Mouse (Mus musculus): Measurements from ENCODE around the gene Gm28551. TPM values are rescaled to one million over a fixed set of nuclear protein-coding genes. Genes with fewer than 3 reads are reported as not detected.
A peak's percentile ranks its signal among the peaks of the same experiment; 100 is the strongest.
"Not testable (repeated sequence)": the region's sequence is repeated elsewhere in the genome, so short reads cannot be mapped to it uniquely, and the experiment has no call there.

Gm28551 gene
- total RNA-seq (2014; fragmentation: Nextera tagmentation) = 0.09 TPM in 1 of 2 replicates, not detected in the other
- 0.19 TPM in 1 of 2 replicates, not detected in the other for total RNA-seq (2017)

DNA sequence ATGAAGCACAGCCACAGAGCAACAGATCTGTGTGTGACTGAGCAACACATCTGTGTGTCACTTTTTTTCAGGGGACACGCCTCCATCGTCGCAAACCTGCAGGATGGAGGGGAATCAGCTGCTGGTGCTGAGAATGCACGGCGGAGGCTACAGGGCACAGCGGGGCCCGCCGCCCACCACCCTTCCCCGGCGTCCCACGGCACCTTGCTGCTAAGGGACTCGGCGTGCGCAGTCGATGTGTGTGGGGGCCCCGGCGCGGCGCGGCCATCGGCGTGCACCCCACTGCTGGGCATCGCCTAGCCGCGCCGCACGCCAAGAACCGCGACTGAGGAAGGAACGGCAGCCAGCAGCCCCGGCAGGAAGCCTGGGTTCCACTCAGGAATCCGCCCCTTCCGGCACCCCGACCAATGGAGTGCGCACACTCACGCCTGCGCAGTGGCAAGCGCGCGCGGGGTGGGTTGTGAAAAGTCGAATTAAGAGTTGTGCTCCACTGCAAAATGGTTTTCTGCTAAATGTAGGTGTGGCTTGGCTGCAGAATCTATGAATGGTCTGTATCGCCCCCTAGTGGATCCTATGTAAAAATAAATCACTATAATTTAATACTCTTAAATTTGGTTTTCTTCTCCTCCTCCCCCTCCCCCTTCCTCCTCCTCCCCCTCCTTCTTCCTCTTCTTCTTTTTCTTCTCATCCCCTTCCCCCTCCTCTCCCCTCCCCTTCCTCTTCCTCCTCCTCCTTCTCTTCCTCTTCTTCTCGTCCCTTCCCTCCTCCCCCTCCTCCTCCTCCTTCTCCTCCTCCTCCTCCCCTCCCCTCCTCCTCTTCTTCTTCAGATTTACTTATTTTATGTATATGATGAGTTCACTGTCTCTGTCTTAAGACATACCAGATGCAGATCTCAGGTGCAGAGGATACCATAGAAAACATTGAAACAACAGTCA, at the start of gene Gm28551, which contains the start of the genes Asdurf and Asnsd1:
Gene Gm28551 (minus strand): TSS at position 341 of the 935 bp plus-strand sequence.
Gene Asdurf (minus strand): TSS at position 293 of the 935 bp plus-strand sequence.
Gene Asnsd1 (minus strand): TSS at position 426 of the 935 bp plus-strand sequence.
- ATAC-seq (replicated peaks; ENCODE audit: low FRiP score, low TSS enrichment, poor library complexity, severe bottlenecking) = peak; percentile 100

DNA sequence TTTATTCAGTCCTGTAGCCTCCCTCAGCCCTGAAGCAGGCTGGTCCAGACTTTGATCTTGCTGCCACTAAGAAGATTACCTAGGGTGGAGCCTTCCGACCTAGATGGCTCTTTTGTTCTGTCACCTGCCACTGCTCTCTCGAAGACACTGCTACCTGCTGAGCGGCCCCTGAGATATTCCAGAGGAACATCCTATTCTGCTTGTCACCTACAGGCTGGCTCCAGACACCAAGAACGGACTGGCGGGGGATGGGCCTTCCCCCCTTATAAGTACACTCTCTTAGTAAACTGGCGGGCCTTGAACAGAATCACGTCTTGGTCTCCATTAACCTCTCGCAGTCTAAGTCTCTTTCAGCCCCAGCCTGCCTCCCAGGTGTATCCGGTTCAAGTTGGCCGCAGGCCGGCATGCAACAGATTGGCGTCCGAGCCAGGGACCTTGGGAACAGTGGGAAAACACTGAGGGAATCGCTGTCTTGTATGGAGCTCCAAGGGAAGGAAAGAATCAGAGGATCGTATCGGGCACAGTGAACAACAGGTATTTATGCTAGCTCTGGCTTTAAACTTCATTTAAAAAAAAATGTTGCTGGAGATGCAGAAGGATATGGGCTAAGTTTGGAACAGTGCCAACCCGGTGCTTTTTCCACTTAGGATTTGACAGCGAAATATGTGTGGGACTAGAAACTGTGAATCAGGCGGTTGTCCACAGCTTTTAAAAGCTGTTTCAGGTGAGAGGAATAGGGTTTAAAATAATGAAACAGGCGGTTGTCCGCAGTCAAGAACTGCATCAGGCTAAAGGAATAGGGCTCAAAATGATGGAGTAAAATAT, 41.7 kb upstream of the Gm28551 start:
- ATAC-seq (replicated peaks; ENCODE audit: low FRiP score, low TSS enrichment, poor library complexity, severe bottlenecking) = not testable (repeated sequence)

DNA sequence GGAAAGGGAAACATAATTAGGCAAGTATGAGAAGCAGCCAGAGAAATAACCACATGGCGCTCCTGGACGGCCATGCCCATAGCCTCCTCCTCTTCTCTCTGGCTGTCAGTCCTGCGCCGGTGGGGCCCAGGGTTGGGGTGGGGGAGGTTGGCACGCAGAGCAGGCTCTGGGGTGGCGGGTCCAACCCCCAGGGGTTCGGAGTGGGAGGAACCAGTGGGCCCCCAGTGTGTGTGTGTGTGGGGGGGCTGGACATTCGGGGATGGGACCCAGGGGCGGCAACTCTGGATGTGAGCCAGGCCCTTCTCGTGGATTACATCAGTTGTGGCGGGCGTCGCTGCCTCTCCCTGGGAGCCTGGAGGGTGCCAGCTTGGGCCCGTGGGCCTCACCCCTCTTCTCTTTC, 36.3 kb upstream of the Gm28551 start:
- no peak for ATAC-seq (replicated peaks; ENCODE audit: low FRiP score, low TSS enrichment, poor library complexity, severe bottlenecking)

DNA sequence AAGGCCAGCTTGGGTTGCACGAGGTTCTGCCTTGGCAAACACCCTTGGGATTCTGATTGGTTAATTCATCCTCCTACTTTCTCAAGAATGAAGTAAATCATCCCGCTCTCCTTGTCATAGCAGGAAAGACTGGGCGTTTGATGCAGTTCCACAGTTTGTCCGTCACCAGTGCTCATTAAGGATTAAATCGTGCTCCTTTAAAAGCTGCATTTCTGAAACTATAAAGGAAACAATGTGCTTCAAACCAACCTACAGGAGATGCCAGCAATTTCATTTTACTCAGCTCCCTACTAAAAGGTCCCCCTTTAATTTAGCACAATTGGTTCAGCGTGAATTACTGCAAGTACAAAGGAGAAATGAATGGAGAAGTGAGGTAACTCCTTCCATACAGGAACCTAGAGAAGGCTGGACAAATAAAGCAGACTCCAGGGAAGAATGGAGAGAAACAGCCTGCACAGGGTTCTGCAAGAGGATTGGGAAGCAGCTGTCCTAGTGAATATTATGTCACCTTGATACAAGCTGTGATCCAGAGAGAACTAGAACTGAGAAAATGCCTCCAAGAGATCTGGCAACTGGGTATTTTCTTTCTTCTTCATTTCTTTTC, 31.7 kb upstream of the Gm28551 start:
- ATAC-seq (replicated peaks; ENCODE audit: low FRiP score, low TSS enrichment, poor library complexity, severe bottlenecking) = no peak

DNA sequence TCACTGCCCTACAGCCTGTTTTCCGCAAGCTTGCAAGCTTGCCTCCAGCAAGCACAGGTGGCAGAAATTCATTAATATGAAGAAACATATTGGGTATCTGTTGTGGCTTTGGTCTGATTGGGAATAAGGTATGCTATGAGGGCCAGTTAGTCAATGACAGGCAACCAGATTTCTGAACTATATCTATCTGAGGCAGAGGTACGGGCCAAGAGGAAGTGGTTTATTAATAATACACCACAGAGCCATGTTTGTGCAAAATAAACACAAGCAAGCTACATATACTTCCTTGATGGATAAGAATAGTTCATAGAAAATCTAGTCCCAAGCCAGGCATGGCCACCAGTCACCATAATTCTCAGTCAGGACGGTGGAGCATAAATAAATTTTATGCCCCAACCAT, 25.3 kb upstream of the Gm28551 start:
- no peak for ATAC-seq (replicated peaks; ENCODE audit: low FRiP score, low TSS enrichment, poor library complexity, severe bottlenecking)

DNA sequence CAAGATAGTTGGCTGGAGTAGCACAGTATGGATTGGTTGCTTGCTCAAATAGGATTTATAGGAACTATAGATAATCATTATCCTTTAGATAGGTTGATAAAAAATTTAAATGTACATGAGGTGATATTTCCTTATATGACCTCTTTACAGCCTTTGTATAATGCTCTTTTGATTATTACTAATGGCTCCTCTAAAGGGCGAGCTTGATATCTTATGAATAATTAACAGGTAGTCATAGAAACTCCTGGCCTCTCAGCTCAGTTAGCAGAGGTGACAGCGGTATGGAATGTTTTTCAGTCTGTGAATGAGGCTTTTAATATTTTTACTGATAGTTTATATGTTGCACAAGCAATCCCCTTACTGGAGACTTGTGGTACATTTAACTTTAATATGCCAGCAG, 23.5 kb upstream of the Gm28551 start:
- not testable (repeated sequence) for ATAC-seq (replicated peaks; ENCODE audit: low FRiP score, low TSS enrichment, poor library complexity, severe bottlenecking)

DNA sequence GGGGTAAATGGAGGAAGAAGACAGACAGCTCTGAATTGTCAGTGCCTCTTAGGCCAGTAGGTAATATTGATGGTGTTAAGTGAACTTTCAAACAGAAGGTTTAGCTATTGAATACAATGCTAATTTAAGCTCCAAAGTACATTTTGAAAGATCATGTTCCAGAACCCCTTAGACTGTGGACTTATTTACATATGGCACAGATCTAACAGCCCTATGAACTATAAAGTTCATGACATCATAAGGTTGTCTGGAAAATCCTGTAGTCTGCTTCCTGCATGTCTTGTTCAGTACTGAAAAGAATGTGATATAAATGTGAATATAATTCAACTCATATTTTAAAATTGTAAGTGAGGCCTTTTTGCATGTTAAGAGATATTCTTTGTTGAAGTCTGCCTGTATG, 6.5 kb upstream of the Gm28551 start:
- no peak for ATAC-seq (replicated peaks; ENCODE audit: low FRiP score, low TSS enrichment, poor library complexity, severe bottlenecking)

DNA sequence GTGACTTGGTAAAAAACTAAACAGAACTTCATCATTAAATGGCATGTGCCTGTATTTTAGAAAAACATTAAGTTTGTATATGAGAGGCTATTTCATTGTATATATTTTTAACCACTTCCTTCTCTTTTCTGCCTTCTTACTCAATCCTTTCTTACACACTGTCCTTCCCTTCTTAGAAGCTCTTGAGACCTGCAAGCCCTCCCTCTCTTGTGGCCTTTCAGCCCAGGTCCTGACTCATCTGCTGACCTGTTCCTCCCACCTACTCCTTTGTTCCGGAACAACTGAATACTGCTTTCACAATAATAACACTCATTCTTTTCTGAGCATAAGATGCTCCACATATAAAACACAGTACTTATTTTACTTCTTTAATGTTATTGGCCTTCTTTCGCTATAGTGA, 11.4 kb downstream of the Gm28551 start:
- ATAC-seq (replicated peaks; ENCODE audit: low FRiP score, low TSS enrichment, poor library complexity, severe bottlenecking) = no peak

DNA sequence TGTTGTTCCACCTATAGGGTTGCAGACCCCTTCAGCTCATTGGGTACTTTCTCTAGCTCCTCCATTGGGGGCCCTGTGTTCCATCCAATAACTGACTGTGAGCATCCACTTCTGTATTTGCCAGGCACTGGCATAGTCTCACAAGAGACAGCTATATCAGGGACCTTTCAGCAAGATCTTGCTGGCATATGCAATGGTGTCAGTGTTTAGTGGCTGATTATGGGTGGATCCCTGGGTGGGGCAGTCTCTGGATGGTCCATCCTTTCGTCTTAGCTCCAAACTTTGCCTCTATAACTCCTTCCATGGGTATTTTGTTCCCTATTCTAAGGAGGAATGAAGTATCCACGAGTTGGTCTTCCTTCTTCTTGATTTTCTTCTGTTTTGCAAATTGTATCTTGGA, 15.1 kb downstream of the Gm28551 start:
- ATAC-seq (replicated peaks; ENCODE audit: low FRiP score, low TSS enrichment, poor library complexity, severe bottlenecking) = not testable (repeated sequence)

DNA sequence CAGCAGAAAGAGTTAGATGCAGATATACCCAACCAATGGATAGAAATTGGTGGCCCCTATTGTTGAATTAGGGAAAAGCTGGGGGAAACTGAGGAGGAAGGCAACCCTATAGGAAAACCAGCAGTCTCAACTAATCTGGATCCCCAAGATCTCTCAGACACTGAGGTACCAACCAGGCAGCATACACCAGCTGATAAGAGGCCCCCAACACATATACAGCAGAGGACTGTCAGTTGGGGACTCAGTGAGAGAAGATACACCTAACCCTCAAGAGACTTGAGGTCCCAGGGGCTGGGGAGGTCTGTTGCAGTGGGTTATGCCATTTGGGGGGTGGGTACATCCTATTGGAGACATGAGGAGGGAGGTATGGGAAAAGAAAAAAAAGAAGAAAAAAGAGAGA, 17.0 kb downstream of the Gm28551 start:
- ATAC-seq (replicated peaks; ENCODE audit: low FRiP score, low TSS enrichment, poor library complexity, severe bottlenecking) = no peak

DNA sequence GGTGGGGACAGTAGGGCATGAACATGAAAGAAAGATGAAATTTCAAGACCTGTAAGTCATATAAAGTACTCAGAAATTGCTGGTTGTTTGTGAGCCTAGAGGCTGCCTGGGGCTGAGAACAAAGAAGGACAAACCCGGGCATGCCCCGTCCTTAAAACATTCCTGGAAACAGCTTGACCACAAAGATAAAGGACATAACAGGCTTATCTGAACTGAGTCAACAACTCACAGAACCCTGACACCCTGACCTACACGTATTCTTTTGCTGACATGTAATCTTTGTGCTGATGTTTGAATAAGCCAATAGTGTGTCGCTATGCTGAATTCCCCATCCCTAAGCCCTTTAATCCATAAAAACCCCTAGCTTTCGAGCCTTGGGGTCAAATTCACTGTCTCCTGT, 18.9 kb downstream of the Gm28551 start:
- ATAC-seq (replicated peaks; ENCODE audit: low FRiP score, low TSS enrichment, poor library complexity, severe bottlenecking) = not testable (repeated sequence)

DNA sequence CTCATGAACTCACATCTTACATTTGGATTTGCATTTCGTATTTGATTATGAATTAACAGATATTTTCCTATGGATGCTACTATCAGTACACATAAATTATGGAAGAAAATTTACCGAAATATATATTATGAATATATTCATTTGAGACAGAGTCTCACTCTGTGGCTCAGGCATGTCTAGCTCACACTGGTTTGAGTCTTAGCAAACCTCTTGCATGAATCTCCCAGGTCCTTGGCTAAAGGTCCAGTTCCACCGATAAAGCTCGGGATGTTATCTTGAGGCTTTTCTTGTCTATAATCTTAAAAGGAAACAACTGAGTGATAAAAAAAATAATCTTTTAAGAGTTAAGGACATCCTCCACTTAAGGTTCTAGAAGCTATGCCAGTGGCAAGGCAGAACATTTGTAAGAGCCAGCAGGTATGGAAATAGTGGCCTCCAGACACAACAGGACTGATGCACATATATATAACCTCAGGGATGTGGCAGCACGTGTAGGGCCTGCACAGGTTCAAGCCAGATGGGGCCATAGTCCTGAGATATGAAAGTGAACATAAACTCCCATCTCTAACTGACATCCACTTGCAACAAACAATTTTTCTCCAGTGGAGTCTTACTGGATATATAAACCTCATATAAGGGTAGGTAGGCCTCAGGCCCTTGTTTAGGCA, 27.5 kb downstream of the Gm28551 start:
- ATAC-seq (replicated peaks; ENCODE audit: low FRiP score, low TSS enrichment, poor library complexity, severe bottlenecking) = no peak

DNA sequence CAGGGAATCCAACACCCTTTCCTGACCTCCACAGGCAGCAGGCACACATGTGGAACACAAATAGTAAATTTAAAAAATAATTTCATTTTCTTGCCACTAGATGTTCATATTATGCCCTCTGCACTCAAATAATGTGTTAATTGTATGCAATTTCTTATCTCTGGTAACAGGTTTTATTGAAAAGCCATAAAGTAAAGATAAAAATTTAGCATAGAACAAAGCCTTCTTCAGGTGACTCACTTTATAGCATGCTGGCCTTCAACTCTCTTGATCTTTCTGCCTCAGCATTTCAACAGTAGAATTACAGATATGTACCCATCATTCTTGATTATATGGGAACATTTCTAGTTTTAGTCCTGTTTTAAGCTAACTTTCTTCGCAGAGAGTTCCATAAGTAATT, 28.2 kb downstream of the Gm28551 start:
- ATAC-seq (replicated peaks; ENCODE audit: low FRiP score, low TSS enrichment, poor library complexity, severe bottlenecking) = peak; percentile 69

DNA sequence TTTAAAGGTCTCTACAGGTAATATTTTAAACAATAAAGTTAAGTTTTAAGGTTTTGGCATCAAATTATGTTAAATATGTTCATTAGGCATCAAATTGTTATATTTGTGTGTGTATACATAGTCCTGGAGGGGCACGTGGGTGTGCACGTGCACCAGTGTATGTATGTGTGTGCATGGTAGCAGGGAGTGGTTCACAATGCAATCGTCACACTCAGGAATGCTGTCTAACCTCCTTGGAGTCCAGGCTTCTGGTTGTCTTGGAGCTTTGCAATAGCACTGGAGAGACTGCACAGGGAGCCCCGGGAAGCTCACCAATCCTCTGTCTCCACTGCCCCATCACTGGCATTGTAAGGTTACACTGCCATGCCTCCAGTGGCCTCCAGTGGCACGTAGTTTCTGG, 29.2 kb downstream of the Gm28551 start:
- no peak for ATAC-seq (replicated peaks; ENCODE audit: low FRiP score, low TSS enrichment, poor library complexity, severe bottlenecking)

DNA sequence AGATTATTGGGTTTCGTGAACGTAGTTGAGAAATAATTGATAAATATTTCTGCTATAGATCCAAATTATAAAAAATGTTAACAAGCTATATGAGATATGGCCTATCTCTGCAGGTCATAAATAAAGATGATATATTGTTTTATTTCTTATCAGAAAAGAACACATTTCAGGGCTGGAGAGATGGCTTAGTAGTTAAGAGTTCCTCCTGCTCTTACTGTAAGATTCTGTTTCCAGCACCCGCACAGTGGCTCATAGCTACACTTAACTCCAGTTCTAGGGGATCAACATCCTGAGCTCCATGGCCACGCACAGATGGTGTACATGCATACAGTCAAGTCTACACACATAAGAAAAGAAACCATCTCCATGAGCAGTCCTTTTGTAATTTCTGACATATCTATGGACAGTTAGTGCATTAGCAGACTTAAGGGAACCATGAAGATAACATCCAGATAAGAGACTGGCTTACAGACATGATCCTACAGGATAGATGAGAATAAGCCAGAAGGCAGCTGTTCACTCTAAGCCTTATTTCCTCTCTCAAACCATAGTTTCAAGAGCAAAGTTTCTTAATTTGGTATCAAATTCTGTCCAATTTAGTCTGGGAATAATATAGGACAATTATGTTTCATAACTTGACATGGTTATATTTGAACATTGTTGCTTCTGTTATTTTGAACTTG, 30.7 kb downstream of the Gm28551 start:
- peak; percentile 72 for ATAC-seq (replicated peaks; ENCODE audit: low FRiP score, low TSS enrichment, poor library complexity, severe bottlenecking)

DNA sequence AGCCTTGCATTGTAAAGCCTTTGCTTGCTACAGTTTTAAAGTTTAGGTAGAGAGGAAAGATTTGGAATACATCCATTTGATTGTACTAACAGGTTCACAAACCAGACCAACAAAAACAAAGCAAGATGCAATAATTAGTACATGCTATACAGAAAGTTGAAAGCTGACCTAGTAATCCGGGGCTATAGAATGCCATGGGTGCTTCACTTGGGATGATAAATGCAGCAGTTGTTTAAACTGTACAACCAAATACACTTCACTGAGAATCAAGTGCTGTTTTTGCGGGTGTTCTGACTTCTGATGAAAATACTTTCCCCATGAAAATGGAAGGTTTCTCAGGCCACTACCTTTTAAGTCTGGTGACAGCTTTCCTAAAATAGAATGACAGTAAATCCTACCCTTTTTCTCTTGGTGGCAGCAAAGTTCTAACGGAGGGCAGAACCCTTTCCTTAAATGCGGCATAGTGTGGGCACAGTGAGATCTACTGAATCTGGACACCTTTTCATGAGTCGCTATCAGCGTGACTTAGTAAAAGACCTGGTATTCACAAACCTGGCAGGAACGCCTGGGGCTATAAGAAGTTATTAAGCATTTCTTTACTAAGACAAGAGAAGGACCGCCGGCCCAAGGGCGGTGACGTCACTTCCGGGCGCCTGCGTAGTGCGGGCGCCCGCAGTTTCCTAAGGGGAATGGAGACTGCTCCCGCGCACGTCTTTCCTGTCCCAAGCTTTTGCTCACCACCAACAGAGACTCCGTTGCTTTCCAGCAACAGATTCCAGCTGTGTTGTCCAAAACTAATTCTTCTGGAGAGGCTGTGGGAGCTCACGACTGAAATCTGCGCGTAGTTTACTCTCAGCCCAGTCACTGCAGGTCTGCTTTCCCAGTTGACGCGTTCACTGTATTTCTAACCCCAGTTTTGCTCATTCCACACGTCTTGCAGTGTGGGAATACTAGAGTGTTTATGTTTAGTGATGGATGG, 39.2 kb downstream of the Gm28551 start, which contains the start of gene Osgepl1:
Gene Osgepl1 (plus strand): TSS at position 636 of the 979 bp plus-strand sequence.
- ATAC-seq (replicated peaks; ENCODE audit: low FRiP score, low TSS enrichment, poor library complexity, severe bottlenecking) = peak; percentile 99

DNA sequence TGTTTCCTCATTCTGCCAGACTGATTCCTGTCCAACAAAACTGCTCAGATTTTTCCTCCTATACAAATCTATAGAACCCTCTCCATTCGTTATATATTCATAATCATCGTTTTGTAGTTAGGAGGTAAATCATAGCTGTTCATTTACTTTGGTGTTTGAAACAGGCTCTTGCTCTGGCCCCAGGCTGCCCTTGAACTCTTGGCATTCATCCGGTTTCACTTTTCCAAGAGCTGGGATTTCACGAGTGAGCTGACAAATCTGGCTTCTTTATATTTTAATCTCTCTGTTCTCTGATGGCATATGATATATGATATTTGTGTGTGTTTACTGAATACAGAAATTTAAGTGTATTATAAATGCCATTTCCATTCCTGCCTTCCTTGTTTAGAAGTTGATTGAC, 52.0 kb downstream of the Gm28551 start:
- ATAC-seq (replicated peaks; ENCODE audit: low FRiP score, low TSS enrichment, poor library complexity, severe bottlenecking) = no peak

Data from megakaryocyte-erythroid progenitor cell, adult 5-6 weeks (primary cell).